In genomic region chr8:120490354-120491141, GRCm38 (mm10) we compare ENCODE assay signal across 8 mouse cellular contexts.
A peak's percentile ranks its signal among the peaks of the same experiment; 100 is the strongest.
DNase-seq lines count a peak whose midpoint lies in the region; ATAC-seq and TF ChIP-seq lines count a peak whose summit lies in the region.

No protein-coding gene starts in this region.

- intact Hi-C loops in left cerebral cortex, adult 2 months (cut with DNase I), result no loop called here

- peak overlapping the region; percentile 88 for H3K4me3 ChIP-seq in left cerebral cortex, adult 2 months
- peak overlapping the region; percentile 65 for H3K4me3 ChIP-seq in lung, embryonic 16.5 days (ENCODE audit: low read length)

- 0 out of 2 replicates have a peak, but pooled peaks have one; percentile 6 for ATAC-seq in lung, embryonic 16.5 days (ENCODE audit: low read depth)

- TF ChIP-seq CTCF in left cerebral cortex, adult 2 months (IDR thresholded peaks at IDR 0.05), result no peak

- WGBS in lung, embryonic 16.5 days, result 33% methylated on average over 12 of the region's 12 CpGs

- no peaks in the 10 kb centered on the region for H3K27me3 ChIP-seq in lung, embryonic 16.5 days (ENCODE audit: control insufficient read depth, insufficient read depth, low read depth, low read length)

- DNase-seq in left cerebral cortex, adult 2 months (ENCODE audit: extremely low spot score in 1 of 2, low spot score in 2 of 2), result no peak
- DNase-seq in left cerebral cortex, adult 8-10 months (ENCODE audit: low spot score in 2 of 2), result no peak
- DNase-seq in cerebellum, adult 9-10 months, result peak; percentile 50
- peak; percentile 61 for DNase-seq in induced T-regulatory cell, adult 2 months (ENCODE audit: low read depth)
- peak; percentile 43 for DNase-seq in yolk sac, embryonic 10.5 days (ENCODE audit: low spot score)
- DNase-seq in frontal cortex, postnatal 10 days (ENCODE audit: low spot score in 2 of 2), result no peak
- DNase-seq in layer of hippocampus, postnatal 10 days (ENCODE audit: low spot score in 2 of 2), result no peak

- H3K27ac ChIP-seq in left cerebral cortex, adult 2 months, result peak overlapping the region; percentile 97; the same call in 1 of the 2 replicates
- H3K27ac ChIP-seq in lung, embryonic 16.5 days (ENCODE audit: low read length), result peak overlapping the region; percentile 97

- H3K9ac ChIP-seq in lung, embryonic 16.5 days (ENCODE audit: low read length), result peak overlapping the region; percentile 87

- H3K36me3 ChIP-seq in lung, embryonic 16.5 days (ENCODE audit: control insufficient read depth, insufficient read depth, low read length), result no peaks in the 10 kb centered on the region

- H3K4me2 ChIP-seq in lung, embryonic 16.5 days (ENCODE audit: low read depth, low read length), result peak overlapping the region; percentile 98

- H3K9me3 ChIP-seq in lung, embryonic 16.5 days (ENCODE audit: control insufficient read depth, low read length), result no peaks in the 10 kb centered on the region

- H3K4me1 ChIP-seq in lung, embryonic 16.5 days (replicated peaks; ENCODE audit: control insufficient read depth, insufficient read depth, low read length), result peaks cover 79% of the 10 kb centered on the region

Comparison
In these comparisons a context has a peak if more than half of its experiments do, and no peak if none do; other contexts are left out.
1. DNase-seq: peak in cerebellum, adult 9-10 months (single experiment), induced T-regulatory cell, adult 2 months (single experiment) and yolk sac, embryonic 10.5 days (single experiment); none in left cerebral cortex, adult 2 months (0 of 2), left cerebral cortex, adult 8-10 months (0 of 2), frontal cortex, postnatal 10 days (0 of 2) and layer of hippocampus, postnatal 10 days (0 of 2).